16 mouse cellular contexts compared by ENCODE assay signal in the genomic region with DNA sequence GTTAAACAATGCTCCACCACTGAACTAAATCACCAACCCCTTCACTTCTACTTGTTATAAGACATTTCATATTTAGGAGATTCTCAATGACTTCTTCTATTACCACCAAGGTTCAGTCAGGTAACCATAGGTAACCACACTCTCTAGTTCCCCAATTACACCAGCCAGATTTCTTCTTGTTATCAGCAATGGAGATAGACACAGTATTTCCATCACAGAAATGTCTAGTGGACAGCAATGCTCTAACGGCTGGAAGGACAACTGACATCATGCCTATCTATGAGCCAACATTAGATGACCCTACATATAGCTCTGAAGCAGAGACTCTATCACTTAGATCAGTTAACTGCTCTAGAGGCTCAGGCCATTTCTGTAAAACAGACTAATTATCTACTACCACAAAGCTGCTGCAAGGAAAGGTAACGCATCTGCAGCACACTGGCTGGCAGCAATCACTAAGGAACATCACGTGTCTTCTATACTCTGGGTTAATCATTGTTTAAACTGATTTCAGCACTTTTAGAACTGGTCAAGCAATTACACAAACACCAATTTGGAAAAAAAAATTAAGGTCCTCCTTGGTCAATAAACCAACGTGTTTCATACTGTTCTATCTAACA. TPM values are rescaled to one million over a fixed set of nuclear protein-coding genes. Genes with fewer than 3 reads are reported as not detected.
DNase-seq lines count a peak whose midpoint lies in the region; ATAC-seq and TF ChIP-seq lines count a peak whose summit lies in the region.
"Had no signal": no experiment of that assay in that cellular context is flagged by ENCODE, and none has a peak within 500 bp of the region (broad histone marks: within the 10 kb centered on the region; RNA-seq: fewer than 3 reads in every experiment).

No protein-coding gene starts in this region.

- intact Hi-C loops in gastrocnemius, postnatal 14 days (cut with DNase I; ENCODE audit: low total_unique reads) = no loop called here

- H3K79me2 ChIP-seq in liver, adult 2 months (ENCODE audit: control insufficient read depth, insufficient read depth, low read length) = peaks cover 27% of the 10 kb centered on the region

- H3K4me1 ChIP-seq in liver, adult 2 months (ENCODE audit: control insufficient read depth, insufficient read depth, low read length) = peaks cover 26% of the 10 kb centered on the region
- peaks cover 31% of the 10 kb centered on the region for H3K4me1 ChIP-seq in intestine, embryonic 16.5 days (ENCODE audit: control insufficient read depth, insufficient read depth, low read length)

- peak overlapping the region; percentile 33; the same call in 1 of the 2 replicates for H3K4me2 ChIP-seq in intestine, embryonic 16.5 days (ENCODE audit: low read depth, low read length)
- H3K4me2 ChIP-seq: heart, embryonic 13.5 days had no signal

- no peaks in the 10 kb centered on the region for H3K27me3 ChIP-seq in liver, adult 2 months (ENCODE audit: control insufficient read depth, insufficient read depth, low read length)
- H3K27me3 ChIP-seq in intestine, embryonic 16.5 days (replicated peaks; ENCODE audit: control insufficient read depth, insufficient read depth, low read length) = no peaks in the 10 kb centered on the region
- H3K27me3 ChIP-seq: heart, embryonic 13.5 days had no signal

- peaks cover 4% of the 10 kb centered on the region; the same call in 1 of the 2 replicates for H3K36me3 ChIP-seq in liver, adult 2 months (ENCODE audit: control insufficient read depth, insufficient read depth, low read length)
- H3K36me3 ChIP-seq in intestine, embryonic 16.5 days (ENCODE audit: control insufficient read depth, insufficient read depth, low read length) = peaks cover 5% of the 10 kb centered on the region; the same call in 1 of the 2 replicates

- peak; percentile 94 for DNase-seq in liver, adult 2 months (ENCODE audit: extremely low read depth, low read depth, low spot score)
- no peak for DNase-seq in liver
- peak; percentile 36 to 66 for DNase-seq in kidney, postnatal 25 days
- no peak for DNase-seq in spleen, adult 12 weeks (ENCODE audit: low spot score)
- DNase-seq in retina, embryonic 14.5 days (ENCODE audit: low spot score) = no peak
- no peak for DNase-seq in gastrocnemius, postnatal 14 days
- DNase-seq: adrenal gland, postnatal 36 days; cerebellum, postnatal 10 days; lung, adult 2 months; right cerebral cortex, postnatal 25 days had no signal

- whole genome bisulfite sequencing in liver, adult 2 months = 11% methylated on average over 4 of the region's 4 CpGs
- WGBS in intestine, embryonic 16.5 days = 54% methylated on average over 4 of the region's 4 CpGs

- TF ChIP-seq POLR2A in liver, adult 2 months (IDR thresholded peaks at IDR 0.05; ENCODE audit: extremely low read depth, insufficient read depth, low read length) = no peak

- ATAC-seq in intestine, embryonic 16.5 days = peak; percentile 31
- ATAC-seq in megakaryocyte progenitor cell, adult 5-6 weeks (replicated peaks; ENCODE audit: poor library complexity) = 0 out of 2 replicates have a peak, but pooled peaks have one; percentile 5
- ATAC-seq: CD4-positive, CD25-positive, alpha-beta regulatory T cell, adult 4 months; forebrain, embryonic 16.5 days had no signal

- TF ChIP-seq CTCF in liver, adult 2 months (IDR thresholded peaks at IDR 0.05; ENCODE audit: low read depth, low read length) = no peak

- peak overlapping the region; percentile 95 for H3K27ac ChIP-seq in liver, adult 2 months (replicated peaks; ENCODE audit: insufficient read depth, low read depth, low read length)
- peak overlapping the region; percentile 78 for H3K27ac ChIP-seq in intestine, embryonic 16.5 days (ENCODE audit: low read length)
- H3K27ac ChIP-seq: heart, embryonic 13.5 days; hindbrain, embryonic 10.5 days had no signal

- no peak overlapping the region; the same call in 1 of the 2 replicates for H3K9ac ChIP-seq in liver, adult 2 months (ENCODE audit: low read depth, low read length)
- H3K9ac ChIP-seq in intestine, embryonic 16.5 days (ENCODE audit: low read depth, low read length) = no peak overlapping the region
- H3K9ac ChIP-seq: heart, embryonic 13.5 days had no signal

- H3K4me3 ChIP-seq in liver, adult 2 months (ENCODE audit: insufficient read depth, low read depth, low read length) = peak overlapping the region; percentile 16; the same call in 1 of the 2 replicates
- H3K4me3 ChIP-seq in intestine, embryonic 16.5 days (ENCODE audit: low read length) = no peak overlapping the region
- H3K4me3 ChIP-seq: heart, embryonic 13.5 days; hindbrain, embryonic 10.5 days had no signal

- H3K9me3 ChIP-seq in intestine, embryonic 16.5 days (ENCODE audit: control insufficient read depth, low read length) = no peaks in the 10 kb centered on the region
- H3K9me3 ChIP-seq: heart, embryonic 13.5 days; hindbrain, embryonic 10.5 days had no signal

RNA-seq across cellular contexts. Expression of gene Scaf11, which starts 4.9 kb away (rescaled TPM):
- 29.2 and 31.1 TPM in 2 replicates for total RNA-seq in liver, adult 2 months (2014; rRNA removed)
- polyA plus RNA-seq in liver, adult 2 months (2012; rRNA removed) = 10.6 and 12.1 TPM in 2 replicates
- 68.5 and 70.1 TPM in 2 replicates for polyA plus RNA-seq in intestine, embryonic 16.5 days (2015; fragmentation: Nextera tagmentation; extraction: Ambion mirVana)
- 96.1 and 99.7 TPM in 2 replicates for total RNA-seq in megakaryocyte progenitor cell, adult 5-6 weeks (2015)
- total RNA-seq in megakaryocyte progenitor cell, adult 5-6 weeks (2017) = 120 and 136 TPM in 2 replicates
- total RNA-seq in gastrocnemius, postnatal 14 days (2021) = 10 to 100 TPM; 32.5 to 34.2 TPM

Comparison
In these comparisons a context has a peak if more than half of its experiments do, and no peak if none do; other contexts are left out.
1. DNase-seq: peak in liver, adult 2 months (single experiment) and kidney, postnatal 25 days (2 of 2); none in liver (single experiment), spleen, adult 12 weeks (single experiment), retina, embryonic 14.5 days (single experiment) and gastrocnemius, postnatal 14 days (single experiment).